8 mouse cellular contexts compared by ENCODE assay signal in the genomic region with DNA sequence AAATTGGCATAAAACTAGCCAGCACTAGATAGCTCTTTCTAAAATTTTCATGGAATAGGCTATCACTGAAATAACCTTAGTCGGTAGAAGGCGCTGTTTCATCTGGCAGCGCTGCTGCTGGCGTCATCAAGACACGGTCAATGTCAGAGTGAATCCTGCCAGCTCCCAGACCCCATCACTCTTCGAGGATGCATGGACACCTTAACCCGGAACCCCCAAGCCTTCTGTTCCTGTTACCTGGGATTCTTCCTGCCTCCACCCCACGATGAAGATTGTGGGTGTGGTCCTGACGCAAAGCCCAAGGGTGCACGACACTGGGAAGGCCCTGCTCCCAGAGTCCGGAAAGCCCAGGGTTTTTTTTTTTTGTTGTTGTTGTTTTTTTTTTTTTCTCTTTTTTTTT. TPM values are rescaled to one million over a fixed set of nuclear protein-coding genes. Genes with fewer than 3 reads are reported as not detected.
DNase-seq lines count a peak whose midpoint lies in the region; ATAC-seq and TF ChIP-seq lines count a peak whose summit lies in the region.

No protein-coding gene starts in this region.

- no peak overlapping the region for H3K9ac ChIP-seq in forebrain, embryonic 12.5 days
- H3K9ac ChIP-seq in liver, postnatal 0 days (replicated peaks) = 0 out of 2 replicates have a peak overlapping the region, but pooled peaks have one; percentile 50
- peak overlapping the region; percentile 55; the same call in 1 of the 2 replicates for H3K9ac ChIP-seq in neural tube, embryonic 13.5 days

- intact Hi-C loops in heart, postnatal 10 days (cut with DNase I) = no loop called here

- TF ChIP-seq CTCF in liver, postnatal 0 days (IDR thresholded peaks at IDR 0.05; ENCODE audit: low read depth) = peak; percentile 94

- peak; percentile 87 for DNase-seq in ES-CJ7 (ENCODE audit: low read depth, low spot score)
- DNase-seq in c-Kit-positive CD71-positive TER-119-positive erythroid progenitor cells, embryonic 14.5 days (ENCODE audit: low spot score) = peak; percentile 81
- DNase-seq in heart, postnatal 10 days = peak; percentile 86 to 90
- peak; percentile 86 for DNase-seq in layer of hippocampus, adult 11-12 months (ENCODE audit: low spot score)
- DNase-seq in liver, postnatal 0 days = peak; percentile 82
- DNase-seq in testis, postnatal 10 days (ENCODE audit: low spot score) = peak; percentile 66

- peak; percentile 36 for ATAC-seq in forebrain, embryonic 12.5 days (ENCODE audit: low FRiP score)
- peak; percentile 26 for ATAC-seq in liver, postnatal 0 days
- ATAC-seq in neural tube, embryonic 13.5 days (ENCODE audit: low read depth) = peak; percentile 48

- peak overlapping the region; percentile 71 for H3K4me3 ChIP-seq in forebrain, embryonic 12.5 days (replicated peaks)
- H3K4me3 ChIP-seq in liver, postnatal 0 days (ENCODE audit: low read depth, low read length) = peak overlapping the region; percentile 95
- H3K4me3 ChIP-seq in neural tube, embryonic 13.5 days = peak overlapping the region; percentile 88

- peak overlapping the region; percentile 93 for H3K4me2 ChIP-seq in forebrain, embryonic 12.5 days
- peak overlapping the region; percentile 99 for H3K4me2 ChIP-seq in liver, postnatal 0 days (ENCODE audit: low read depth, low read length)
- H3K4me2 ChIP-seq in neural tube, embryonic 13.5 days = peak overlapping the region; percentile 82

- peak; percentile 45; the same call in 1 of the 2 replicates for TF ChIP-seq EP300 in liver, postnatal 0 days (IDR thresholded peaks at IDR 0.05; ENCODE audit: low read depth)

- under 1% methylated on average over 11 of the region's 11 CpGs for WGBS in forebrain, embryonic 12.5 days
- under 1% methylated on average over 11 of the region's 11 CpGs for WGBS in liver, postnatal 0 days (ENCODE audit: insufficient replicate concordance)
- WGBS in neural tube, embryonic 13.5 days = under 1% methylated on average over 11 of the region's 11 CpGs

- H3K27me3 ChIP-seq in forebrain, embryonic 12.5 days = peaks cover 34% of the 10 kb centered on the region
- H3K27me3 ChIP-seq in liver, postnatal 0 days (ENCODE audit: insufficient read depth, low read length) = no peaks in the 10 kb centered on the region
- H3K27me3 ChIP-seq in neural tube, embryonic 13.5 days = peaks cover 31% of the 10 kb centered on the region

- H3K27ac ChIP-seq in forebrain, embryonic 12.5 days = no peak overlapping the region
- H3K27ac ChIP-seq in liver, postnatal 0 days (ENCODE audit: low read depth) = peak overlapping the region; percentile 92
- peak overlapping the region; percentile 74 for H3K27ac ChIP-seq in neural tube, embryonic 13.5 days (replicated peaks)

- H3K36me3 ChIP-seq in forebrain, embryonic 12.5 days (replicated peaks) = no peaks in the 10 kb centered on the region
- H3K36me3 ChIP-seq in liver, postnatal 0 days (replicated peaks; ENCODE audit: insufficient read depth, low read length) = no peaks in the 10 kb centered on the region
- H3K36me3 ChIP-seq in neural tube, embryonic 13.5 days = no peaks in the 10 kb centered on the region

- H3K4me1 ChIP-seq in forebrain, embryonic 12.5 days = peaks cover 18% of the 10 kb centered on the region
- H3K4me1 ChIP-seq in liver, postnatal 0 days (ENCODE audit: insufficient read depth) = peaks cover 30% of the 10 kb centered on the region
- peaks cover 23% of the 10 kb centered on the region for H3K4me1 ChIP-seq in neural tube, embryonic 13.5 days (replicated peaks)

- H3K9me3 ChIP-seq in forebrain, embryonic 12.5 days = no peaks in the 10 kb centered on the region
- H3K9me3 ChIP-seq in liver, postnatal 0 days (ENCODE audit: low read length) = no peaks in the 10 kb centered on the region
- H3K9me3 ChIP-seq in neural tube, embryonic 13.5 days = no peaks in the 10 kb centered on the region

RNA-seq across cellular contexts. Expression of gene Dop1b, which starts 0.8 kb away (rescaled TPM):
- 19.2 and 19.6 TPM in 2 replicates for polyA plus RNA-seq in forebrain, embryonic 12.5 days (2016; fragmentation: Nextera tagmentation; extraction: Ambion mirVana)
- total RNA-seq in heart, postnatal 10 days (2021) = 10 to 100 TPM; 16.5 to 20.9 TPM
- polyA plus RNA-seq in liver, postnatal 0 days (2015; fragmentation: Nextera tagmentation; extraction: Ambion mirVana) = 6.2 and 6.4 TPM in 2 replicates
- 28.1 and 34.6 TPM in 2 replicates for polyA plus RNA-seq in neural tube, embryonic 13.5 days (2015; fragmentation: Nextera tagmentation; extraction: Ambion mirVana)

RNA-seq across cellular contexts. Expression of gene Cbr3, which starts 27.9 kb away (rescaled TPM):
- 0.33 and 0.45 TPM in 2 replicates for polyA plus RNA-seq in forebrain, embryonic 12.5 days (2016; fragmentation: Nextera tagmentation; extraction: Ambion mirVana)
- 1 to 10 TPM; 3.5 to 4.5 TPM for total RNA-seq in heart, postnatal 10 days (2021)
- 0.75 and 0.81 TPM in 2 replicates for polyA plus RNA-seq in liver, postnatal 0 days (2015; fragmentation: Nextera tagmentation; extraction: Ambion mirVana)
- 1.0 and 1.1 TPM in 2 replicates for polyA plus RNA-seq in neural tube, embryonic 13.5 days (2015; fragmentation: Nextera tagmentation; extraction: Ambion mirVana)
